Mouse (Mus musculus): ENCODE measurements around the gene Was.

GRCm38 (mm10) chrX:8135886-8136285 lies 45.6 kb upstream of the Was start:
- TF ChIP-seq CTCF (IDR thresholded peaks at IDR 0.05; ENCODE audit: low read depth, low read length) (no peak), GATA1 (IDR thresholded peaks at IDR 0.05; ENCODE audit: borderline replicate concordance, low read length) (no peak), POLR2AphosphoS5 (IDR thresholded peaks at IDR 0.05; ENCODE audit: insufficient replicate concordance, low read depth, low read length) (no peak; the same call in 1 of the 2 replicates), TAL1 (conservative IDR thresholded peaks at IDR 0.05; ENCODE audit: low read depth, low read length) (no peak), GATA2 (IDR thresholded peaks at IDR 0.05; ENCODE audit: borderline replicate concordance, low read depth, low read length) (no peak)
